Mouse (Mus musculus) liver, embryonic 14.5 days (tissue): ENCODE data around the gene Zfp512b. TPM values are rescaled to one million over a fixed set of nuclear protein-coding genes. Genes with fewer than 3 reads are reported as not detected.

ENCODE experiments used
- ATAC-seq: fragments of 200-750 bp; cut with Nextera tagmentation; 2 replicates; pipeline ENCODE4 v1.8.0; 2017; ENCODE audit warnings: moderate number of reproducible peaks, mild to moderate bottlenecking, moderate library complexity; ENCODE audit not compliant: insufficient read depth
- DNase-seq, 3 experiments: peaks; one replicate each; pipeline ENCODE4 v3.0.0-alpha.2; 2012 to 2013; ENCODE audit warnings: low read depth in 3 of 3, low spot score in 3 of 3
- H3K27ac ChIP-seq: fragments of 300-500 bp; sonication (generic); 2 replicates; pipeline ENCODE4 v1.5.1; 2014; ENCODE audit warnings: moderate library complexity, mild to moderate bottlenecking, control low read depth, inconsistent platforms
- H3K27me3 ChIP-seq: fragments of 300-500 bp; sonication (generic); 2 replicates; pipeline ENCODE4 v1.6.1; 2014; ENCODE audit warnings: mild to moderate bottlenecking, low read length, moderate library complexity; ENCODE audit not compliant: control insufficient read depth, insufficient read depth
- H3K36me3 ChIP-seq: fragments of 300-500 bp; sonication (generic); replicated peaks from 2 replicates; pipeline ENCODE4 v1.6.1; 2014; ENCODE audit warnings: low read depth; ENCODE audit not compliant: control insufficient read depth, insufficient read depth
- H3K4me1 ChIP-seq, 2 experiments: fragments of 200-500 bp in 1 of 2; fragments of 300-500 bp in 1 of 2; sonication (generic) in 1 of 2; replicated peaks; 2 replicates each; pipeline ENCODE4 v1.6.1; 2012 to 2014; ENCODE audit warnings: antibody characterized with exemption in 1 of 2, inconsistent platforms in 1 of 2, low read length in 1 of 2; ENCODE audit not compliant: control insufficient read depth in 2 of 2, insufficient read depth in 2 of 2
- H3K4me2 ChIP-seq: fragments of 300-500 bp; sonication (generic); 2 replicates; pipeline ENCODE4 v1.6.1; 2014; ENCODE audit warnings: low read depth, mild to moderate bottlenecking, control low read depth, moderate library complexity
- H3K4me3 ChIP-seq, 2 experiments: fragments of 200-500 bp in 1 of 2; fragments of 300-500 bp in 1 of 2; sonication (generic) in 1 of 2; 2 replicates each; pipeline ENCODE4 v1.5.1; 2012 to 2014; ENCODE audit warnings: low read depth in 2 of 2, low read length in 2 of 2, mild to moderate bottlenecking in 2 of 2, control low read depth in 1 of 2, inconsistent platforms in 1 of 2, moderate library complexity in 1 of 2; ENCODE audit not compliant: insufficient read depth in 1 of 2
- H3K9ac ChIP-seq: fragments of 300-500 bp; sonication (generic); replicated peaks from 2 replicates; pipeline ENCODE4 v1.6.1; 2014; ENCODE audit warnings: mild to moderate bottlenecking, control low read depth, moderate library complexity
- H3K9me3 ChIP-seq: fragments of 300-500 bp; sonication (generic); 2 replicates; pipeline ENCODE4 v1.6.1; 2016; ENCODE audit warnings: low read length, mixed read lengths; ENCODE audit not compliant: control insufficient read depth
- CTCF ChIP-seq: IDR thresholded peaks from 2 replicates; pipeline ENCODE4 v1.5.1; 2016; ENCODE audit warnings: antibody characterized with exemption, low read depth, control low read depth
- EP300 ChIP-seq: IDR thresholded peaks from 2 replicates; pipeline ENCODE4 v1.6.1; 2016; ENCODE audit warnings: antibody characterized with exemption, low read depth
- WGBS: fragments of 180-500 bp; shearing (Covaris S2); extraction: QIAGEN DNeasy Blood & Tissue Kit; methylation state at CpG from one replicate; pipeline ENCODE4 v1.1.7; 2014; ENCODE audit not compliant: insufficient replicate concordance; 5-methylcytosine and 5-hydroxymethylcytosine counted together
- polyA plus RNA-seq, 2 experiments: library from polyadenylated mRNA; depleted of rRNA in 1 of 2; stranded (reverse) in 1 of 2; unstranded in 1 of 2; fragments of >200 nt; fragmentation: Nextera tagmentation in 1 of 2; extraction: Ambion mirVana in 1 of 2; gene quantifications; 2 replicates each; pipeline versions ENCODE4 v1.2.1 to v1.2.3; 2012 to 2014

Gene Zfp512b
- polyA plus RNA-seq, 2 experiments, result 4.4 to 9.5 TPM

DNA sequence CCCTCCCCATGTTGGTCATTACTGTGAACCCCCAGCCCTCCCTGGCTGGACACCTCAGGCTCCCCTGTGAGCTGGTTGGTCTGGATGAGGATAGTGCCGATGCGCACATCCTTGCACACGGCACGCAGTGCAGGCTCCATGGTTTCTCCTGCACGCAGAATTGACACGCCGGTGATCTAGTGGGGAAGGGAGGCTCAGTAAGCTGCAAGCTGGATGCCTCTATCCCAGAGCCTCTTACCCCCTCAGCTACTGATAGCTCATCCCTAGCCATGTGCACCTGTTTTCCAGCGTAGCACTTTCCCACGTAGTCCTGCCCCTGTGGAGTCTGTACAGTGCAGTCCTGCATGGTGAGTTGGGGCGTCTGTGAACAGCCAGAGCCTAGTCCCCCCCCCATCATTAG is 22.7 kb downstream of the Zfp512b start:
- ATAC-seq (no peak), DNase-seq (no peak)
- H3K4me2 ChIP-seq, result no peak overlapping the region
- peaks cover 7 to 17% of the 10 kb centered on the region in 2 experiments for H3K4me1 ChIP-seq
- no peak overlapping the region for H3K4me3 ChIP-seq
- WGBS, result 92% methylated on average over 10 of the region's 10 CpGs
- H3K27me3 ChIP-seq, result no peaks in the 10 kb centered on the region
- no peak for TF ChIP-seq CTCF
- no peak for TF ChIP-seq EP300
- H3K9me3 ChIP-seq, result no peaks in the 10 kb centered on the region
- H3K27ac ChIP-seq, result no peak overlapping the region
- no peak overlapping the region for H3K9ac ChIP-seq
- H3K36me3 ChIP-seq, result no peaks in the 10 kb centered on the region; the same call in 1 of the 2 replicates

DNA sequence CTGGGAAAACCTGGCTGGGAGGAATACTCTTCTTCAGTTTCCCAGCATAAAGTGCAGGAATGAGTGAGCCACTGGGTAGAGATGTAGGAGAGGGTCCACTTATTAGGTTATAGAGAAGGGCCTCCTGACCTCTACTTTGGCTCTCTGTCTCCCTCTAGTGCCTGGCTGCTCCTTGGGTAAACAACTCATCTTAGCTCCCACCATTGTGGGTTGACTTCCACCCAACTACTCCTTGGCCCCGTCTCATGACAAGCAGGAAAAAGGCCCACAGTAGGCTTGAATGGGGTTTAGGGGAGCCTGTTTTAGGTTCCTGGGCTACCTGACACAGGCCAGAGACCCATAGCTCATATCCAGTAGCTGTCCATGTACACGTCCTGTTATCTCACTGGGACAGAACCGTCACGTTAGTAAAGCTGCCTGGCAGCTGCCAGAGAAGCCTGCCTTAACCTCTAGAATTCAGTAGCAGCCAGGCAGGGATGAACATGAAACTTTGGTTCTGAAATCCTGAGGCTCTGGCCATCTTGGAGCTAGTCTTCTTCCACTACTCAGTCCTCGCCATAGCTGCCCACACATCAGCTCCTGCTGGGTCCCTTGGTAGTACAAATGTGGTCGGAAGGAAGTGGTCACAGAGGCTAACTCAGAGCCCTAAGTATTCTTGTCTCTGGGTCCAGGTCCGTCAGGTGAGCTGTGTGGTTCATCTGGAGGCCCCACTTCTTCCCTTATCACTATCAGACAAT is 24.2 kb downstream of the Zfp512b start:
- H3K4me2 ChIP-seq, result peak overlapping the region; percentile 33
- WGBS, result 21% methylated on average over 7 of the region's 7 CpGs
- 0 out of 4 replicates have a peak overlapping the region, but pooled peaks of 1 of the 2 experiments have one; percentile 2 for H3K4me3 ChIP-seq
- ATAC-seq (peak; percentile 80), DNase-seq (peak in 2 of 3 experiments; percentile 45 to 53)
- H3K27me3 ChIP-seq, result no peaks in the 10 kb centered on the region
- no peaks in the 10 kb centered on the region; the same call in 1 of the 2 replicates for H3K36me3 ChIP-seq
- TF ChIP-seq CTCF (peak; percentile 87), EP300 (peak; percentile 67)
- peak overlapping the region; percentile 34; the same call in 1 of the 2 replicates for H3K9ac ChIP-seq
- H3K9me3 ChIP-seq, result no peaks in the 10 kb centered on the region
- H3K4me1 ChIP-seq, result peaks cover 7 to 16% of the 10 kb centered on the region in 2 experiments
- H3K27ac ChIP-seq, result peak overlapping the region; percentile 57

DNA sequence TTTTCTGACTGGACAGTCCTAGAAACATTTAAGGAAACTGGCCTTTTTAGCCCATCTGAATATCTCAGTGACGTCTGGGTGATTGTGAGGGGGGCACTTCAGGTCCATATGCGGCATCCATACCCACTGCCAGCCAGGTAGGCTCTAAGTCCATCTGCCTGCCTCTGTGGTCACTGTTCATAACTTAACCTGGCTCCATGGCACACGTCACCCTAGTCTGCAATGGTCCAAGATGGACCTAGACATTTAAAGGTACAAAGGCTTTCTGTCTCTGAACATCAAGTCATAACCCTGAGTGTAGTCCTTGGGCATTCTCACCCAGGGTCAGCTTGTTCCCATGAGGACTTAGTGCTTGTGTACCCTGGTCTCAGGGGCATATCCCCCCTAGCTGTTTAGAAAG is 25.3 kb downstream of the Zfp512b start:
- Histone ChIP-seq H3K27me3 (no peaks in the 10 kb centered on the region), H3K36me3 (no peaks in the 10 kb centered on the region; the same call in 1 of the 2 replicates), H3K9me3 (no peaks in the 10 kb centered on the region), H3K9ac (no peak overlapping the region), H3K4me2 (no peak overlapping the region), H3K4me3 (no peak overlapping the region), H3K27ac (no peak overlapping the region), H3K4me1 (peaks cover 7 to 16% of the 10 kb centered on the region in 2 experiments)
- ATAC-seq (no peak), DNase-seq (no peak)
- 76% methylated on average over 3 of the region's 3 CpGs for WGBS
- no peak for TF ChIP-seq EP300
- TF ChIP-seq CTCF, result no peak

DNA sequence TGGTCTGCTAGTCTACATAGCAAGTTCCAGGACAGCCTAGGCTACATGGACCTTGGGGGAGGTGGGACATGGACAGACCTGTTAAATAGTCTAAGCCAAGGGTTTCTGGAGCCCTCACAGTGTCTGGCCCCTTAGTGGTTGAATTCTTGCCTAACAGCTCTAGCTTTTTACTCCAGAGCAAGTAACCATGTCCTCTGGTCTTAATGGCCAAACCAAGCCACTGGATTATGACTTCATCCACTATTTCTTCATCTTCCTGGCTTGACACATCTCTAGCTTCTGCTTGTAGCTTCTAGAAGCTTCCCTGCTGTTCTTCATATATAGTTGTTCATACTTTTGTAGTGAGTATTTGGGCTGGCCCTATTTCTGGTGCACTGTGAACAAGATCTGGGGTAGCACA is 38.8 kb downstream of the Zfp512b start:
- H3K4me3 ChIP-seq, result no peak overlapping the region
- H3K27ac ChIP-seq, result no peak overlapping the region
- no peaks in the 10 kb centered on the region for H3K9me3 ChIP-seq
- no peak overlapping the region for H3K9ac ChIP-seq
- no peaks in the 10 kb centered on the region for H3K27me3 ChIP-seq
- H3K4me1 ChIP-seq, result 0 out of 4 replicates have a peak, but pooled peaks cover 0 to 2% of the 10 kb centered on the region in 2 experiments
- no peak for DNase-seq
- H3K36me3 ChIP-seq, result peaks cover 39% of the 10 kb centered on the region
- TF ChIP-seq EP300 (no peak), CTCF (no peak)
- ATAC-seq, result no peak
- no peak overlapping the region for H3K4me2 ChIP-seq

DNA sequence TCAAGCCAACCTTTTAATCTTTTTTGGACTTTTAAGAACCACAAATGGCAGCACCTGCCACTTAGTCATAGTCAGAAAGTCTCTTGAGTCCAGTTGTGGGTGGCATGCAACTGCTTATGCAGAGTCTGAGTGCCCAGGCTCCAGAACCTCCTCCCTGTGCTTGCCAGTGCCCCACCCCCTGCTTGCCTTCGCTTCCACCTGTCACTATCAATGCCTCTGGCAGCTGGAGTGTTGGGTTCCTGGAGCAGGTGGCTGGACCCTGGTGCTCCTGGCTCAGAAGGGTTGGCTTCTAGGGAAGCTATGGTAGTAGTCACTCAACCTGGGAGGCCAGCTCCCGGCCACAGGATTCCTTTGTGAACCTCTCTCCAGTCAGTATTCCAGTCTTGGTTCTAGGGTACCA is 42.4 kb downstream of the Zfp512b start:
- H3K9me3 ChIP-seq, result no peaks in the 10 kb centered on the region
- ATAC-seq (no peak), DNase-seq (no peak)
- no peak overlapping the region for H3K9ac ChIP-seq
- H3K27ac ChIP-seq, result no peak overlapping the region
- H3K27me3 ChIP-seq, result no peaks in the 10 kb centered on the region
- peaks cover 57% of the 10 kb centered on the region for H3K36me3 ChIP-seq
- peaks cover 15% of the 10 kb centered on the region in 2 experiments for H3K4me1 ChIP-seq
- no peak for TF ChIP-seq CTCF
- TF ChIP-seq EP300, result no peak
- H3K4me3 ChIP-seq, result no peak overlapping the region
- 72% methylated on average over 2 of the region's 2 CpGs for WGBS
- no peak overlapping the region for H3K4me2 ChIP-seq
